Mouse (Mus musculus): ENCODE data around the gene Plpp7.

Gene Plpp7

GRCm38 (mm10) chr2:32096122-32096420 lies 743 bp downstream of the Plpp7 start:
- DNase-seq (ENCODE audit: low read depth, low spot score), result no peak

DNA sequence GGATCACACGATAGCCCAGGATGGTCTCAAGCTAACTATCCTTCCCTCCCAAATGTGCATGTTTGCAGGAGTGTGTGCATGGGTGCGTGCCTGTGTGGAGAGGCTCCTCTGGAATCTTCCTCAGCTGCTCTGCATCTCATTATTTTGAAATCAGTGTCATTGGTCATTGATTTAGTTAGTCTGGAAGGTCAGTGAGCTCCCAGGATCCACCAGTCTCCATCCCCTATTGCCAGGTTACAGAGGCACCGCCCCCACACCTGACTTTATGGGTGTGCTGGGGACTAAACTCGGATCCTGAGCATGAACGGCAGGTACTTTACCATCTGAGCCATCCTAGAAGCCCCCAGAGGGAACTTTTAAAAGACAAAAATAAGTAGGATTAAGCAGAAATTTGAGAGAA lies 7.6 kb downstream of the Plpp7 start:
- DNase-seq (ENCODE audit: low read depth, low spot score), result no peak

DNA sequence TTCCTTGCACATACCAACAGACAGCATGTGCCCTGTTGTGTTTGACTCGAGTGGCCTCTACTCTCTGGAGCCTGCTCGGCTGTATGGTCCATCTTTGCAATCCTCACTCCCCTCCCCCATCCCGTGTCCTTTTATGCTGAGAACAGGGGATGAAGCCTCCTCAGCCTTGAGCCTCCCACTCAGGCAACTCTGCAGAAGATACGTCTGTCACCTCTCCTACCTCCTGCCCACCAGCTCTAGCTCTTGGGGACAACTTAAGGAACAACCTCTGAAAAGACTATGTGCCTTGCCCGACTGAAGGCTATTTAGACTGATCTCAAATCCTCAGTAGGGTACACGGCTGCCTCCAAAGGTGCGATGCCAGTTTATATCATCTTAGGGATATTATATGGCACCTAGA lies 8.2 kb downstream of the Plpp7 start:
- DNase-seq (ENCODE audit: low read depth, low spot score), result no peak

GRCm38 (mm10) chr2:32104122-32104521 lies 8.8 kb downstream of the Plpp7 start:
- DNase-seq (ENCODE audit: low read depth, low spot score), result no peak

DNA sequence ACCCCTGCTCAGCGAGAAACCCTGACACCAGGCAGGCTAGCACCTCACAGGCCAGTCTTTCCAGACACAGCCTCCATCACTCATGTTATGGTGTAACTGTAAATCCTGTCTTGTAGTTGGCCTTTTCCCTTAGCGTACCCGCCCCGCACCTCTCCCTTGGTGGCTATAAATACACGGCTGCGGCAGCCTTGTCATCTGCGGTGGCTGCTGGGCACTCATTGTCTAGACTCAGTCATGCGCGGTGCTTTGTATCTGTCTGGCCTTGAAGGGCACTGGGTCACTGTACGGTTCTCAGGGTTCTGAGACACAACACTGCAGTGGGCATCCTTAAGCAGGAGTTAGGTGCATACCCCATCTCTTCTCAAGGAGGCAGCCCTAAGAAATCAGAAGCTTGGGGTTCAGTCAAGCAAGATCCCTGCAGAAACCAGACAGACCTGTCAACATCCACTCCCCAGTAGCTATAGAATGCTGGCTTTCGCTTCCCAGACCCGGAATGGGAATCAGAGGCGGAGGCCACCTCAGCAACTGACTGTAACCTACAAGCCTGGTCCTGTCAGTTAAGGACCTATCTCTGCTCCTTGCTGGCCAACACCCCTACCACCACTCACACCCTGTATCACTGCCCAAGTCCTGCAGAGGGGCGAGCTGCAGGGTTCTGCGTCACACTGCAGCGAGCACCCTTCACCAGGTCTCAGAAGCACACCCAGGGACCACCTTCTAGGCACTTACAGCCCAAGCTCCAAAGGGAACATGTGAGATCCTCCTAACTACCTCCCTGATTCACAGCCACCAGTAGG lies 10.0 kb downstream of the Plpp7 start:
- no peak for DNase-seq (ENCODE audit: low read depth, low spot score)

DNA sequence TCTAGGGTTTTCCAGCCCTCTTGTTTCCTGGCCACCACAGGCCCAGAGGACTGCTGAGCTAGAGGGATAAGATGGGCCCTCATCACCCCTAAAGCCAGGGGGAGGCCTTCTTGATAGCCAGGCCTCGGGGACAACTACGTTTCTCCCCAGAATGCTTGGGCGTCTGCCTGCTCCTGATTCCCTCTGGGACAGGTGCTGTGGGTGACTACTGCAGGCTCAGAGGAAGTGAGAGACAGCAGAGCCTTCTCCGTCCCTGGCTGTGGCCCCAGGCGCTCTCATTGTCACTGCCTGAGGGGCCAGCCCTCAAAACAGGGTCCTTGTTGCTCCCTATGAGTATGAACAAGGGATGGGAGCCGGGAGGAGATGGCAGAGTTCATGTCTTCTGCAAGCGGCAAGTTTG lies 10.6 kb downstream of the Plpp7 start:
- DNase-seq (ENCODE audit: low read depth, low spot score), result no peak

GRCm38 (mm10) chr2:32111268-32111667 lies 15.9 kb downstream of the Plpp7 start:
- DNase-seq (ENCODE audit: low read depth, low spot score), result no peak

- no peak for DNase-seq (ENCODE audit: low read depth, low spot score)
These were observed 17.2 kb downstream of the Plpp7 start for GRCm38 (mm10) chr2:32112548-32112947.

GRCm38 (mm10) chr2:32115851-32116268 lies 20.5 kb downstream of the Plpp7 start:
- DNase-seq (ENCODE audit: low read depth, low spot score), result no peak

- DNase-seq (ENCODE audit: low read depth, low spot score), result no peak
These were observed 24.7 kb downstream of the Plpp7 start for GRCm38 (mm10) chr2:32119802-32120750.

DNA sequence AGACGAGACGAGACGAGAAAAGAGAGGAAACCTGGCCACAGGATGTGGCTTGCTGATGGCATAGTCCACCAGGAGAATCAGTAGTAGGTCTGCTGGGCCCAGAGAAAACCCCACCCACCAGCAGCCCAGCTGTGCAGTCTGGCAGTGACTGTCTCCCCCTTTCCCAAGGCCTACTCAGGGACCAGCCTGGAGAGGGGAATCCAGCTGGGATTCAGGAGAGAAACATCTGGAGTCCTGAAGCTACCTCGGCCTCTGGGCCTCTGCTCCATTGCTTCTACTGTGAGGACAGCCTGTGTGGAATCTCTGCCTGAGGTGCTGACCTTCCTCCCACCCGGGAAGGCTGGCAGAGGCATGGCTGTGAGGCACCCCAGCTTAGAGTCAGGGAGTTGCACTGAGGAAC lies 25.8 kb downstream of the Plpp7 start:
- DNase-seq (ENCODE audit: low read depth, low spot score), result no peak

- DNase-seq (ENCODE audit: low read depth, low spot score), result no peak
These were observed 26.5 kb downstream of the Plpp7 start for GRCm38 (mm10) chr2:32121785-32122184.

DNA sequence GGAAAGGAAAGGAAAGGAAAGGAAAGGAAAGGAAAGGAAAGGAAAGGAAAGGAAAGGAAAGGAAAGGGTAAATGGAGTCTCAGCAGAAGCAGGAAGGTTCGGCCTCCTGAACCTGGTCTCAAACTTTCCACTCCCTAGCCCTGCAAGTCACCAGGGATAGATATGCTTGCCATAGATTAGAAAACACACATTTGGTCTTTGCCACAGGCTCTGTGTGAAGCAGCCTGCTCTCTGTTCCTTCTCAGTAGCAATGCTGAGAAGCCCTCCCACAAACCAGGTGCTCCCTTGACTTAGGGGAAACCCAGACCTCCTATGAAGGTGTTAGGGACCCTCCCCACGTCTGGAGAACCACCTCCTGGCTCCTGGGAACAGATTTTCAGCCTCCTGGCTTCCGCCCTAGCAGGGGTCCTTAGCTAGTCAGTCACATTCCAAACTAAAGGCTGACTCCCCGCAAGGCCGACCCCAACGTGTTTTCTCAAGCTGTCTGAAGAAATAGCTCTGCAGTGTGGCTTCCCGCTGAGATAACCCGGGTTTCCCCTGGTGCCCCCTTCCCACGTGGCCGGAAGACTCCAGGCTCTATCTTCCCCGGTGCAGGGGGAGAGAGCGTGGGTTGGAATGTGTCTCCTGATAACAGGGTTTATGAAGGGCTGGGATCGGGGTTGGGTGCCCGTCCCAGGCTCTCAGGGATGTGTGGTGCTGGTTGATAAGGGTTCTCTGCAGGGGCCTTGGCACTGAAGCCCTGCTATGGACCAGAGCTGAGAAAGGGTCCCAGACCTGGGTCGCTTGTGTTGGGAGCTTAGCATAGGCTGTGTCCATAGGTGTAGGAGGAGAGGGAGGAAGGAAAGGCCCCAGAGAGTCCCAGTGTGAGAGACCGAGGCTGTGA lies 32.6 kb downstream of the Plpp7 start:
- DNase-seq (ENCODE audit: low read depth, low spot score), result no peak

GRCm38 (mm10) chr2:32128536-32128841 lies 33.2 kb downstream of the Plpp7 start:
- no peak for DNase-seq (ENCODE audit: low read depth, low spot score)

DNA sequence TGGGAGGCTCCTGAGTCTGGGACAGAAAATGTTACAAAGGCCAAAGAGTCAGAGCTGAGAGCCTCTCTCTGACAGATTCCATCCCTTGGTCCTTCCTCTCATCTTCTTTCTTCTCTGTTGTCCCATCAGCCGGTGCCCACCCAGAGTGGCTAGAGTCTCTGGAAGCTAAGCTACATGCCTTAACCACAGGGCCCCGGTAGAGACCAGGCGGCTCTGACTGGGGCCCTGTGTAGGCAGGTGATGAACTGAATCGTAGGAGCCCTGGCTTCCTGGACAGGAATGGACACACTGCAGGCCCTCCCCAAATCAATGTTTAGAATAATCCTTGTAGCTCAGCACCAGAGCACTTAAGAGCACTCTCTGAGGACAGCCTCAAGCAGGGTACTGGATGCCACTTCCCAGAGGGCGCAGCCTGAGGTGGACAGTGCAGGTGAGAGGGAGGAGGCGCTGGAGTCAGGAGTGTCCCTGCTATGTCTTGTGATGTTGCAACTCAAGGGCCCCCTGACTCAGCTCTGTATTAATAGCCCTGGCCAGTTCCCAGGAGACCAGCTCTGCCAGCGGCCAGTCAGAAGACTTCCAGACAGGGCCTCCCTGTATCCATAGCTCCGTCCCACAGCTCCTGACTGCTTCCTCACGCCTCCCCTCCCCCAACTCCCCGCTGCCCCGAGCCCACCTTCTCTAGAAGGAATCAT lies 34.2 kb downstream of the Plpp7 start:
- no peak for DNase-seq (ENCODE audit: low read depth, low spot score)

- no peak for DNase-seq (ENCODE audit: low read depth, low spot score)
These were observed 35.1 kb downstream of the Plpp7 start for GRCm38 (mm10) chr2:32130435-32130834.

DNA sequence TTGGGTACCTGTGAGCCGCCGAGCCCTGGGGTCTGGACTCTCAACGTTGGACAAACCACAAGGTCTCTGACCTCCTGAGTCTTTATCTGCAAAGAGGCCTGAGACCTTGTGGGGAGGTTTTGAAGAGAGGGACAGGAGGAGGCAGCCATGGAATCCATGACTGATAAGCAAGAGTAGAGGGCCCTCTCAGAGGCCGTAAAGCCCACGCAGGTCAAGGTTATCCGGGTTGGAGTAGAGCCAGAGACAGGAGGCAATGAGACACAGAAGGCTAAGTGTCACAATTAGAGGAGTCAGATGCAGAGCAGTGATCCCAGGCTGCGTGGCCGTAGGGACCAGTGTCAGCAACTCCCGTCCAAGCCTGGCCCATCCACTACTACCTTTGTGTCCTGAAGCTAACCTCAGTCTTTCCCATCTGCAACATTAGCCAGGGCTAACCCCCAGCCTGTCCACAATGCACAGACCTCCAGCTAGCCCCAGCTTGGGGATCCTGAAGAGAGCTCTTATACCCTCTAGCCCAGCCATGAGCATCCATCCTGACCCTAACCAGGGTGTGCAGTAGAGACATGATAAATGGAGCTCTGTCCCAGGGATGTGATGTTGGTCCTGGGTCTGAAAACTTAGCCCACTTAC lies 36.0 kb downstream of the Plpp7 start:
- DNase-seq (ENCODE audit: low read depth, low spot score), result no peak

- DNase-seq (ENCODE audit: low read depth, low spot score), result no peak
These were observed 36.7 kb downstream of the Plpp7 start for GRCm38 (mm10) chr2:32131866-32132566.

DNA sequence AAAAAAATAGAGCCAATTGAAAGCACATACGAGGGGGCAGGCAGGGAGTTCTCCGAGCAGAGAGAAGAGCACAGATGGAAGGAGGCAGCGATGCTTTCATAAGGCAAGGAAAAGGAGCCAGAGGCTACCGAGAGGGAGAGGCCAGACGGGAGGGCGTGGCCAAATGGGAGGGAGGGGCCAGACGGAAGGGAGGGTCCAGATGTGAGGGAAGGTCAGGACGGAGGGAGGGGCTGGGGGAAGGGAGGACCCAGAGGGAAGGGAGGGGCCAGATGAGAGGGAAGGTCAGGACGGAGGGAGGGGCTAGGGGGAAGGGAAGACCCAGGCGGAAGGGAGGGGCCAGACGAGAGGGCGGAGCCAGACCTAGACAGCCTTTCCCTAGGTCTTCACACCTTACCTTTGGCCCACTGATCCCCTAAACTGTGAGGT lies 37.3 kb downstream of the Plpp7 start:
- peak; percentile 97 for DNase-seq (ENCODE audit: low read depth, low spot score)

- DNase-seq (ENCODE audit: low read depth, low spot score), result peak; percentile 65
These were observed 38.7 kb downstream of the Plpp7 start for GRCm38 (mm10) chr2:32134039-32134438.
